Mouse (Mus musculus): Measurements from ENCODE around the gene Card9. TPM values are rescaled to one million over a fixed set of nuclear protein-coding genes. Genes with fewer than 3 reads are reported as not detected.

The Card9 gene
- polyA plus RNA-seq, 1 experiment: 4.9 TPM

- no peak for DNase-seq (ENCODE audit: low spot score)
These were observed 56.0 kb downstream of the Card9 start for GRCm38 (mm10) chr2:26304711-26305110.

Other genes starting within 250 kb of the Card9 start
- 43.2 and 60.5 TPM in 2 replicates for gene Nacc2, start 237.7 kb downstream of the Card9 start, polyA plus RNA-seq (2012; rRNA removed)
- 0.03 TPM in 1 of 2 replicates, not detected in the other for gene Lhx3, start 152.6 kb downstream of the Card9 start, polyA plus RNA-seq (2012; rRNA removed)
- 19.1 and 20.6 TPM in 2 replicates for gene Qsox2, start 123.4 kb downstream of the Card9 start, polyA plus RNA-seq (2012; rRNA removed)
- 1.0 and 1.3 TPM in 2 replicates for gene Ccdc187, start 66.4 kb downstream of the Card9 start, polyA plus RNA-seq (2012; rRNA removed)
- gene Gpsm1, start 45.4 kb downstream of the Card9 start, polyA plus RNA-seq (2012; rRNA removed): 17.1 and 20.7 TPM in 2 replicates
- gene Dnlz, start 8.8 kb downstream of the Card9 start, polyA plus RNA-seq (2012; rRNA removed): 18.0 and 18.9 TPM in 2 replicates
- 30.7 and 32.0 TPM in 2 replicates for gene Snapc4, start 19.7 kb upstream of the Card9 start, polyA plus RNA-seq (2012; rRNA removed)
- 115 and 140 TPM in 2 replicates for gene Entr1, start 28.4 kb upstream of the Card9 start, polyA plus RNA-seq (2012; rRNA removed)
- gene Pmpca, start 28.4 kb upstream of the Card9 start, polyA plus RNA-seq (2012; rRNA removed): 57.3 and 69.9 TPM in 2 replicates
- 22.2 and 28.0 TPM in 2 replicates for gene Inpp5e, start 48.3 kb upstream of the Card9 start, polyA plus RNA-seq (2012; rRNA removed)
- gene Sec16a, start 84.3 kb upstream of the Card9 start, polyA plus RNA-seq (2012; rRNA removed): 41.7 and 46.3 TPM in 2 replicates
- 21.4 and 33.4 TPM in 2 replicates for gene Notch1, start 155.7 kb upstream of the Card9 start, polyA plus RNA-seq (2012; rRNA removed)
- gene Egfl7, start 219.1 kb upstream of the Card9 start, polyA plus RNA-seq (2012; rRNA removed): 155 and 208 TPM in 2 replicates
- gene Gm20532, start 225.7 kb upstream of the Card9 start, polyA plus RNA-seq (2012; rRNA removed): not detected in 2 replicates
- 48.3 and 63.6 TPM in 2 replicates for gene Agpat2, start 243.5 kb upstream of the Card9 start, polyA plus RNA-seq (2012; rRNA removed)

Data from urinary bladder, adult 2 months (tissue).